In genomic region chr5:74200481-74200880, GRCm38 (mm10) we compare ENCODE assay signal across 13 mouse cellular contexts. TPM values are rescaled to one million over a fixed set of nuclear protein-coding genes. Genes with fewer than 3 reads are reported as not detected.
DNase-seq lines count a peak whose midpoint lies in the region; ATAC-seq and TF ChIP-seq lines count a peak whose summit lies in the region.
"Had no signal": no experiment of that assay in that cellular context is flagged by ENCODE, and none has a peak within 500 bp of the region (broad histone marks: within the 10 kb centered on the region; RNA-seq: fewer than 3 reads in every experiment).

No protein-coding gene starts in this region.

- ATAC-seq in heart, embryonic 16.5 days (replicated peaks; ENCODE audit: extremely low read depth, insufficient read depth, low FRiP score), result no peak
- peak; percentile 43 to 44; a peak in 3 of 4 replicates for ATAC-seq in hematopoietic stem cell, adult 5-6 weeks (replicated peaks in 1 of 2; ENCODE audit: insufficient read depth in 1 of 2, low FRiP score in 2 of 2, low TSS enrichment in 1 of 2, low read depth in 1 of 2, poor library complexity in 2 of 2, severe bottlenecking in 2 of 2)
- no peak for ATAC-seq in forebrain, embryonic 11.5 days (replicated peaks; ENCODE audit: low FRiP score)
- ATAC-seq: forebrain, embryonic 14.5 days had no signal

- no peak for DNase-seq in heart, adult 8-10 months (ENCODE audit: low spot score)
- DNase-seq in CD8-positive naive resting alpha-beta T cell, adult 2 months (ENCODE audit: low read depth in 2 of 2, low spot score in 2 of 2), result peak; percentile 29 to 57
- no peak for DNase-seq in retina, postnatal 1 day
- DNase-seq in urinary bladder, adult 18-20 months (ENCODE audit: low spot score in 2 of 2), result no peak
- no peak for DNase-seq in forebrain, embryonic 11.5 days (ENCODE audit: low spot score)
- DNase-seq: kidney, adult 9 months; liver, embryonic 13.5 days; midbrain, embryonic 14.5 days had no signal

- no peaks in the 10 kb centered on the region for H3K27me3 ChIP-seq in heart, embryonic 16.5 days (ENCODE audit: control insufficient read depth, insufficient read depth, low read length)
- H3K27me3 ChIP-seq in forebrain, embryonic 11.5 days (ENCODE audit: control insufficient read depth, insufficient read depth, low read length), result no peaks in the 10 kb centered on the region

- no peak for TF ChIP-seq POLR2A in olfactory bulb, adult 2 months (IDR thresholded peaks at IDR 0.05; ENCODE audit: insufficient read depth, low read depth, low read length)

- H3K27ac ChIP-seq in heart, embryonic 16.5 days (ENCODE audit: low read length), result peak overlapping the region; percentile 75
- H3K27ac ChIP-seq in olfactory bulb, adult 2 months (ENCODE audit: insufficient read depth, low read depth, low read length), result peak overlapping the region; percentile 47
- H3K27ac ChIP-seq in forebrain, embryonic 11.5 days (ENCODE audit: low read depth, low read length), result no peak overlapping the region
- H3K27ac ChIP-seq: hindbrain, embryonic 10.5 days; liver, embryonic 13.5 days had no signal

- no peaks in the 10 kb centered on the region for H3K9me3 ChIP-seq in heart, embryonic 16.5 days (replicated peaks; ENCODE audit: control insufficient read depth, low read length)
- no peaks in the 10 kb centered on the region for H3K9me3 ChIP-seq in forebrain, embryonic 11.5 days (ENCODE audit: control insufficient read depth, low read length)
- H3K9me3 ChIP-seq: liver, embryonic 13.5 days had no signal

- no peak for TF ChIP-seq CTCF in olfactory bulb, adult 2 months (IDR thresholded peaks at IDR 0.05; ENCODE audit: insufficient read depth, low read depth, low read length)

- H3K4me1 ChIP-seq in heart, embryonic 16.5 days (ENCODE audit: control insufficient read depth, insufficient read depth, low read length), result peaks cover 52% of the 10 kb centered on the region
- H3K4me1 ChIP-seq in olfactory bulb, adult 2 months (ENCODE audit: control insufficient read depth, insufficient read depth, low read length), result peaks cover 36% of the 10 kb centered on the region
- peaks cover 1% of the 10 kb centered on the region; the same call in 1 of the 2 replicates for H3K4me1 ChIP-seq in forebrain, embryonic 11.5 days (replicated peaks; ENCODE audit: control insufficient read depth, insufficient read depth, low read length)

- H3K4me2 ChIP-seq in heart, embryonic 16.5 days (ENCODE audit: low read depth, low read length), result no peak overlapping the region
- H3K4me2 ChIP-seq in forebrain, embryonic 11.5 days (ENCODE audit: low read depth, low read length, severe bottlenecking), result no peak overlapping the region
- H3K4me2 ChIP-seq: liver, embryonic 13.5 days had no signal

- H3K9ac ChIP-seq in heart, embryonic 16.5 days (ENCODE audit: low read length), result no peak overlapping the region
- no peak overlapping the region for H3K9ac ChIP-seq in forebrain, embryonic 11.5 days (ENCODE audit: low read length)
- H3K9ac ChIP-seq: liver, embryonic 13.5 days had no signal

- H3K36me3 ChIP-seq in heart, embryonic 16.5 days (ENCODE audit: control insufficient read depth, insufficient read depth), result peaks cover 31% of the 10 kb centered on the region
- H3K36me3 ChIP-seq in forebrain, embryonic 11.5 days (ENCODE audit: control insufficient read depth, insufficient read depth, low read length), result peaks cover 2% of the 10 kb centered on the region; the same call in 1 of the 2 replicates

- no peak overlapping the region for H3K4me3 ChIP-seq in heart, embryonic 16.5 days (ENCODE audit: low read length)
- H3K4me3 ChIP-seq in olfactory bulb, adult 2 months (ENCODE audit: insufficient read depth, low read depth, low read length), result no peak overlapping the region
- no peak overlapping the region for H3K4me3 ChIP-seq in forebrain, embryonic 11.5 days (ENCODE audit: low read depth, low read length)
- H3K4me3 ChIP-seq: hindbrain, embryonic 10.5 days; liver, embryonic 13.5 days had no signal

- 59% methylated on average over 8 of the region's 8 CpGs for WGBS in heart, embryonic 16.5 days
- 66% methylated on average over 8 of the region's 8 CpGs for WGBS in olfactory bulb, adult 2 months
- WGBS in forebrain, embryonic 11.5 days, result 93% methylated on average over 8 of the region's 8 CpGs

RNA-seq across cellular contexts. Expression of gene Rasl11b, which starts 5.4 kb away (rescaled TPM):
- 101 and 112 TPM in 2 replicates for polyA plus RNA-seq in heart, embryonic 16.5 days (2015; fragmentation: Nextera tagmentation; extraction: Ambion mirVana)
- 10 to 100 TPM; 36.0 to 52.1 (median 41.2) TPM for total RNA-seq in heart, adult 8-10 months (2022)
- total RNA-seq in hematopoietic stem cell, adult 5-6 weeks (2017), result 0.40 and 1.0 TPM in 2 replicates
- not detected in 2 replicates for polyA plus RNA-seq in olfactory bulb, adult 2 months (2012; ENCODE audit: insufficient read depth, insufficient read length, low replicate concordance, missing spikeins)
- 28.0 and 28.8 TPM in 2 replicates for polyA plus RNA-seq in forebrain, embryonic 11.5 days (2014; fragmentation: Nextera tagmentation; extraction: Ambion mirVana)

Comparison
In these comparisons a context has a peak if more than half of its experiments do, and no peak if none do; other contexts are left out.
1. ATAC-seq: peak in hematopoietic stem cell, adult 5-6 weeks (2 of 2); none in heart, embryonic 16.5 days (single experiment) and forebrain, embryonic 11.5 days (single experiment).
2. DNase-seq: peak in CD8-positive naive resting alpha-beta T cell, adult 2 months (2 of 2); none in heart, adult 8-10 months (single experiment), retina, postnatal 1 day (single experiment), urinary bladder, adult 18-20 months (0 of 2) and forebrain, embryonic 11.5 days (single experiment).